Mouse (Mus musculus) heart, postnatal 4 days (tissue): ENCODE measurements around the gene Zfp710. TPM values are rescaled to one million over a fixed set of nuclear protein-coding genes. Genes with fewer than 3 reads are reported as not detected.
"Not testable (repeated sequence)": the region's sequence is repeated elsewhere in the genome, so short reads cannot be mapped to it uniquely, and the experiment has no call there.

Experiments used
- DNase-seq: peaks from one replicate; pipeline ENCODE4 v3.0.0; 2021
- total RNA-seq, 2 experiments: library from RNA; stranded (reverse); gene quantifications; 2 replicates each; pipeline ENCODE4 v1.2.3; 2021

Zfp710 gene
- total RNA-seq, result 10 to 100 TPM; 20.3 to 20.7 TPM

DNA sequence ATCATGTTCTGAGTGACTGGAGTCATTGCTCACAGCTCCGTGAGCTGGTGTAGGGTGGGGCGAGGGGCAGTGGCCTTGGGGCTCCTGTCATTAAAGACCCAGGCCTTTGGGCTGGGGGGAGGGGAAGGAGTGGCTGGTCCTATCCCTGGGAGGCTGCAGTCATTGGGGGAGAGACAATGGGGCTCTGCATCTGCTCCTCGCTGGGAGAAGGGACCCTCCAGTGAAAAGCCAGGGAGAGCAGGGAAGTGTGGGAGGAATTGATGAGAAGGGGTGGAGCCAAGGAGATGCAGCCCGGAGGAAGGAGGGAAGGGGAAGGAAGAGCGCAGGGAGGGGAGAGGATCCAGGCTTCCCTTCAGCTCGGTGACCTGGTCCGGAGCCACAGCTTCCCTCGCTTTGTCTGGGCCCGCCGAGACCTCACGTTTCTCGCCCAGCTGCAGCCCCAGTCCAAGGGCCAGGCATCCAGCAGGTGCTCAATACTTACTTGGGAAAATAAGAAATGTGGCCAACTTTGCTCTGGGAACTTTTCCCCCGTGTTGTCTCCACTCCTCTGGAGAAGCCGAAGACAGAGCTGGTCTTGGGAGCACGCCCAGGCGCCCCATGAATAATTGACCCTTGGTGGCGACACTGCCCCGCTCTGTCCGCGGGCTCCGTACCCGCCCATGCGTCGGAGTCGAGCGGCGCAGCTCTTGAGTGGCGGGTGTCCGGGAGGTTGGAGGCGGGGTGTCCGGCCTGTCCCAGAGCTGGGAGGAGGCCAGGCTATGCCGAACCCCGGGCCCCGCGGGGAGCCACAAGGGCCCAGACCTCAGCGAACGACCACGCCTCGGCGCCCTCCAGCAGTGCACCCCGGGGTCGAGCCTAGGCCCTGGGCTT is at the start of gene Zfp710:
Gene Zfp710, plus strand, starts transcription at position 294 of the 870 bp plus-strand sequence.
- DNase-seq, result peak; percentile 90

DNA sequence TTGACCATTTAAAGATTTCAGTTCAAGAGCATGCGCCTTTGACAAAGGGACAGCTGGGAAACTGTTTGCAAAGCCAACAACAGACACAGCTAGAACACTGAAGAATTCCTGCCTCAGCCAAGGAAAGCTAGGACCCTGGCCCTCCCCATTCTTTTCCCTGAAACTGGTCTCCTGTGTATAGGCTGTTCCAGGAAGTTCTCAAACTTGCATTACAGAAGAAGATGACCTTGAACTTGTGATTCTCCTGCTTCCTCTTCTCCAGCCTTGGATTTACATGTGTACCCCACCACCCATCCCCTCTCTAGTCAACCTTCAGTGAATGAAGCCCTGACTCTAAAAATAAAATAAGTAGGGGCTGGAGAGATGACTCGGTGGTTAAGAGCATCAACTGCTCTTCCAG is 49.3 kb upstream of the Zfp710 start:
- no peak for DNase-seq

DNA sequence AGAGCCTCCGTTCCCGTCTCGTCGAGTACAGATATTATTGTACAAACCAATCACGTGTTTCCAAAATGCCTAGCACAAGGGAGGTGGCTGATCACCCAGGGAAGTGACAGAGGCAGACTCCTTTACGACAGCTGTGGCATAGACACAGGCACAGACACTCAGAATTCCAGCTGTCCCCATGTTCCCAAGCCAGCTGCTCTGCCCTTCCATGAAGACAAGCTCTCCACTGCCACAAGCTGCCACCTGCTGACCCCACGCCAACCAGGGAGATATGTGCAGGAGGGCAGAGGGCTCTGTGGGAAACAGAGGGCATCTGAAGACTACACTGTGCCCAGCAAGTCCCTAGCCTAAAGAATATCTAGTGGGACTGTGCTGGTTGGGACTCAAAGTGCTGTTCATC is 37.9 kb upstream of the Zfp710 start:
- no peak for DNase-seq

DNA sequence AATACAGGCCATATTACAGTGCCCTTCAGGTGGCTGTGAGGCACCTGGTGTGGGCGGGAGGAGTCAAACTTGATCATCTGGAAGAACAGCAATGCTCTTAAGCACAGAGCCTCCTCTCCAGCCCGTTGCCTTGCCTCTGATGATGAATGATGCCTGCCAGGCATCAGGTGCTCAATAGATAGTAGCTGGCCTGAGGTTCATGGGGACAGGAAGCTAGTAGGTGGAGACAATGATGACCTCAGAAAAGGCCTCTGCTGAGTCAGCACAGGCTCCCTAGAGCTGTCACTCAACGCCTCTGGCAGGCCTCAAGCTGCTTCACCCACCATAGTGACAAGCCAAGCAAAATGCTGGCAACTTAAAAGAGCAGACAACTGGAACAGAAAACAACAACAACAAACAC is 36.9 kb upstream of the Zfp710 start:
- DNase-seq, result no peak

DNA sequence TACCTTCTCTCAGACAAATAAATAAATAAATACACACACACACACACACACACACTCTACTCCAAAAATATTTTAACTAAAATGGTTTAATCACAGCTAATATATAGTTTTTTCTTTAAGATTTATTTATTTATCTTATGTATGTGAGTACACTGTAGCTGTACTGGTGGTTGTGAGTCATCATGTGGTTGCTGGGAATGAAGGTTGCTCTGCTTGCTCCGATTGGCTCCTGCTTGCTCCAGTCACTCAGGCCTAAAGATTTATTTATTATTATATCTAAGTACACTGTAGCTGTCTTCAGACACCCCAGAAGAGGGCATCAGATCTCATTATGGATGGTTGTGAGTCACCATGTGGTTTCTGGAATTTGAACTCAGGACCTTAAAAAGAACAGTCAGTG is 36.1 kb upstream of the Zfp710 start:
- DNase-seq, result not testable (repeated sequence)

DNA sequence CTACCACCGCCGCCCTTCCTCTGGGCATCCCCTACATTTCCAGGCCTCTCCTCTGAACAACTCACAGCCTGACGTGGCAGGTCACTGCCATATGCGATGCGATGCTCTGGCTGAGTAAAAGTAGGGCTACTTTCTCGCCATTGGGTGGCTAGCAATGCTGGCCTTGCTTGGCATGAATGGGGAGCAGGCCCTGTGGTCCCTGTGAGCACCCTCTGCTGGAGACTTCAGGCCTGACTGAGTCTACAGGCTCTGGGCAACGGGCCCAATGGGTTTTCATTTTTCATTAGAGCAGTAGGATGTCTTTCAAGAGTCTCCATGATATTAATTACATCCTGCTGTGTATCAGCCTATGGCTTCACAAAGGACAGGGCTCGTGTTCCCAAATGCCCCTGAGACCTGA is 30.1 kb upstream of the Zfp710 start:
- peak; percentile 68 for DNase-seq

DNA sequence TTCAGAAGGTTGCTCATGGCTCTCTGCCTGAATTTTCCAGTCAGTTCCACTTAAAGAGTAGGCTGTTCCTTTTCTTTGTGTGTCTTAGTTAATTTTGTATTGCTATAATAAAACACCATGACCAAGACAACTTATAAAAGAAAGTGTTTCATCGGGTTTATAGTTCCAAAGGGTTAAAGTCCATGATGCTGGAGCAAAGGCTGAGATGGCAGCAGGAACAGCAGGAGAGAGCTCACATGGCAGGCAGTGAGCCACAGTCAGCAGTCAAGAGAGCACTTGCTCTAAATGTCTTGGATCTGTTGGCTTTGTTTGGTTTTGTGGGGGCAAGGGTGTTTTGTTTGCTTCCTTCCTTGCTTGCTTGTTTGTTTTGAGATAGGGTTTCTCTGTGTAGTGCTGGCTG is 26.9 kb upstream of the Zfp710 start:
- DNase-seq, result no peak

DNA sequence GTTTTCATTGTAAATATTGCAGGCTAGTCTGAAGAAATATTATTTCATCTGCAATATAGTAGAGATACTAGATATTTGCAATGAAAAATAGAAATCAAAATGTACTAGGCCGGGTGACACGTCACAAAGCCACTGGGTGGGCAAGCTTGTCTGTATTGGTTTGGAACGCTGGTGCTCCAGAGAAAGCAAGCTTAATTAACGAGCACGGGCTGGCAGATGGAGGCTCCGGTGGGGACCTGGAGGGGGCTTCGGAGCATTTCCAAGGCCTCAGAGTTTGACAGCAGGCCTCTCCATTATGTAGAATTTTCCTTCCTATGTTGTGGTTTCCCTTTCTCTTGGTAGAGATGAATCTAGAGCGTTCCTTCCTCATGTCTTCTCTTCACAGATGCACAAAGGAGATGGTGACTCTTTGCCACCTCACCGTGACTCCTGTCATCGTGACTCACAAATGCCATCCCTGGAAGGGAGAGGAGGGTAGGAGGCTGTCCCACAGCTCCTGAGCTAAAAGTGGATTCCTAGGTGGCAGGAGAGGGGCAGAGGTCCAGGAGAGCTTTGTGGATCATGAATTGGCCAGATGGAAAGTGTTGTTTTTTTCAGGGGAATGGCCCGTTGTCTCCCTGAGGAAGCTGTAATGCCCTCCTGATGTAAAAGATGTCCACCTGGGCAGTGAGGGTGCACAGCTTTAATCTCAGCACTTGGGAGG is 22.1 kb upstream of the Zfp710 start:
- no peak for DNase-seq

DNA sequence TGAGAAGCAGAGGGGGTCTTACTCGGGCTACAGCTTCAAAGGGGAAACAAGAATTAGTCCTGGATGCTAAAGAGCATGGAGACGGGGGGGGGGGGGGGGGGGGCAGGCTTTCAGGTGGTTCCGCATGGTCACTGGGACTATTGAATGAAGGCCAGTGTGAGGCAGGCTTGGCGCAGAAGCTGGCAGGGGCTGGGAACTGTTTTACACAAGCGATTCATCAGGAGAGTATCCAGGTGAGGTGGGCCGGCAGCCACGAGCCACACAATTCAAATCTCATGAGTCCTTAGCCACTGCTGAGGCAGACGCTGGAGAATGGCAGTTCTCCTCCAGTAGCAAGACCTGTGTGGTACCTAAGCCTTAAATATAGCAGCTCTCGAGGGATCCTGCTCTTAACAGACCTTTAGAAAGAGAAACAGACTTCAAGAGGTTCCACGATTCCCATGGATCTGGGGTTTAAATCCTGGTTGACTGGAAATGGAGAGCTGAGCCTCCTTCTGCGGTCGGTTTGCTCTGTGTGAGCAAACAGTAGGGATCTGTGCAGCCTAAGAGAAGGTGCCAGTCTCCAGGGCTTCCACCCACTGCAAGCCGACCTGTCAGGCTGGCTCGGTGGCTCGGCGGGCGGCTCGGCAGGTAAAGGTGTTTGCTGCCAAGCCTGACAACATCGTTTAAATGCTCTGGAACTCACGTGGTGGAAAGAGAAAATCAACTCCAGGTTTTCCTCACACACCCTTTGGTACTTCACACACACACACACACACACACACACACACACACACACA is 19.6 kb upstream of the Zfp710 start:
- DNase-seq, result peak; percentile 20

DNA sequence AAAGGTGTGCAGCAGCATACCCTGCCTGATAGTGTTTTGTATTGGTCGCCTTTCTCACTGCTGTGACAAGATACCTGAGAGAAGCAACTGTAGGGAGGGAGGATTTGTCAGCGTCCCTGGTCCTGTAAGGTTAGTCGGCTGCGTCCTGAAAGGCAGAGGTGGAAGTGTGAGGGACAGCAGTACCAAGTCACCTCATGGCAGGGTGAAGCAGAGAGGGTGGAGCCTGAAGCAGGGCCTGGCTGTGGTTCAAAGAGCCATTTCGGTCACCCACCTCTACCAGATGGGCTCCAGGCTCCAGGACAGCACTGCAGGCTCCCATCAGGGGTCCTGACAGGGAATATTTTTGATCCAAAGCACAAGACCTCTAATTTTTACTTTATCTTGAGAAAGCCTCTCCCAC is 13.9 kb upstream of the Zfp710 start:
- peak; percentile 12 for DNase-seq

DNA sequence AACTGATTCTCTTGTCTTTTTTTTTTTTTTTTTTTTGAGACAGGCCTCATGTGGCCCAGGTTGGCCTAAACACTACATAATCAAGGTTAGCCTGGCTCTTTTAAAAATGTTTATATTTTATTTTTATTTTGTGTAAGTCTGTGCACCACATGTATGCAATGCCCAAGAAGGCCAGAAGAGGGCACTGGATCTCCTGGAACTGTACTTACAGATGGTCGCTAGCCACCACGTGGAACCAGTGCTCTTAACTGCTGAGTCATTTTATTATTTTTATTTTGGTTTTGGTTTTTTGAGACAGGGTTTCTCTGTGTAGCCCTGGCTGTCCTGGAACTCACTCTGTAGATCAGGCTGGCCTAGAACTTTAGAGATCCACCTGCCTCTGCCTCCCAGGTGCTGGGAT is 13.1 kb upstream of the Zfp710 start:
- peak; percentile 70 for DNase-seq

DNA sequence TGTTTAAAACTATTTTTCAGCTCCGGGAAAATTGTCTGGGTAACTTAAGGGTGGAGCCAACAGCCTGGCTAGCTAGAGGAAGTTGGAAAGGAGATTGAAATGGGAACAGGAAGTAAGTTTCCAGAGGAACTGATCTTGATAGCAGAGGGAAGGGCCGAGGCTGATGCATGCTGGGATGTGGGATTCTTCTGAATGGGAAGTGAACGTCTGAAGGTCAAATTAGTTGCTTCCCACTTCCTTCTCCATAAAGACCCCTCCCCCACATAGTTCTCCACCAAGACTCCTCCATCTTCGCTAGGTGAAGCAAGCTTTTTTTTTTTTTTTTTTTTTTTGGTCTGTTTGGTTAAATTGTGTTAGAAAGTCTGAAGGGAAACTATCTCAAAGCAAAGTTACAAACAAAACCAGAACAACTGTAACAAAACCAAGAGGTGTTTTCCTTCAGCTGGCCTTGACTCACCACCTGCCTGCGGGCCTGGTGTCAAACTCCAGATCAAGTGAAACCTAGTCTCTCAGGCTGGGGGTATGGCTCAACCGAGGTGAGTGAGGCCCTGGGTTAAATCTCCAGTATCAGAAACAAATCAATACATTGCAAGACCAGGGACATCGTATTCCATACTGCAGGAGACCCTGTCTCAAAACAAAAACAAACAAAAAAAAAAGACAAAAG is 10.6 kb upstream of the Zfp710 start:
- DNase-seq, result peak; percentile 43

DNA sequence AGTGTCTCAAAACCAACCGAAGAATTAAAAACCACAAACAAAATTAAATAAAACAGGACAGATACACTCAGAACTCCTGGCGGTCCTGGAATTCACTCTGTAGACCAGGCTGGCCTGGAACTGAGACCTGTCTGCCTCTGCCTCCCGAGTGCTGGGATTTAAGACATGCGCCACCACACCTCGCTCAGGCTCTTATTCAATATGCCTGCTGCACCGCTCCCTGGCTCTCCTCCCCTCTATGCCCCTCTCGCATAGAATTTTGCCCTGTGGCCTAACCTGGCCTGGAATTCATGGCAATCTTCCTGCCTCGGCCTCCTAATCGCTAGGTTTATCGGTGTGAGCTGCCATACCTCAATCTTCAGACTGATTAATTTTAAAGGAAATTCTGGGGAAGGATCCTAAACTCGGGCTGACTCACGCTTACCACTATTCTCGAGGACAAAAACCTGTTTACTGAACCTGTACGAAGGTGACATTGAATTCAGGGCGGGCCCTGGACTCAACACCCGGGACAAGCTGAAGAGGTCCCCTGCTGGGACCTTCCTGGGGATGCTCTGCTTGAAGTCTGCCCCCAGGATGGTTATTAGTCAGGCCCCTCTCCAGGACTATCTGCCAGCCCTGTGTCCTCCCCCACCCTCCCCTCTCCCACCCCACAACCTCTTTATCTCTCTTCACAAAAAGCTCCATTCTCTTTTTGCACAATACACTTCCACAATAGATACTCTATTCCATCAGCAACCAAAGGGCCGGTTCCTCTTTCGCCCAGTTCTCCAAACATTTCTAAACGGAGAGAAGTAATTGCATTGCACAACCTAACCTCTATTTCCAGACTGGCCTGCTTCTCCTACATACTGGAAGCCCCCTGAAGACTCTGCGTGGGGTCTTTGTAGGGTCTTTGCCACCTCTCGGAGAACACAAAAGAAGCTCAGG is 9.5 kb upstream of the Zfp710 start:
- no peak for DNase-seq

DNA sequence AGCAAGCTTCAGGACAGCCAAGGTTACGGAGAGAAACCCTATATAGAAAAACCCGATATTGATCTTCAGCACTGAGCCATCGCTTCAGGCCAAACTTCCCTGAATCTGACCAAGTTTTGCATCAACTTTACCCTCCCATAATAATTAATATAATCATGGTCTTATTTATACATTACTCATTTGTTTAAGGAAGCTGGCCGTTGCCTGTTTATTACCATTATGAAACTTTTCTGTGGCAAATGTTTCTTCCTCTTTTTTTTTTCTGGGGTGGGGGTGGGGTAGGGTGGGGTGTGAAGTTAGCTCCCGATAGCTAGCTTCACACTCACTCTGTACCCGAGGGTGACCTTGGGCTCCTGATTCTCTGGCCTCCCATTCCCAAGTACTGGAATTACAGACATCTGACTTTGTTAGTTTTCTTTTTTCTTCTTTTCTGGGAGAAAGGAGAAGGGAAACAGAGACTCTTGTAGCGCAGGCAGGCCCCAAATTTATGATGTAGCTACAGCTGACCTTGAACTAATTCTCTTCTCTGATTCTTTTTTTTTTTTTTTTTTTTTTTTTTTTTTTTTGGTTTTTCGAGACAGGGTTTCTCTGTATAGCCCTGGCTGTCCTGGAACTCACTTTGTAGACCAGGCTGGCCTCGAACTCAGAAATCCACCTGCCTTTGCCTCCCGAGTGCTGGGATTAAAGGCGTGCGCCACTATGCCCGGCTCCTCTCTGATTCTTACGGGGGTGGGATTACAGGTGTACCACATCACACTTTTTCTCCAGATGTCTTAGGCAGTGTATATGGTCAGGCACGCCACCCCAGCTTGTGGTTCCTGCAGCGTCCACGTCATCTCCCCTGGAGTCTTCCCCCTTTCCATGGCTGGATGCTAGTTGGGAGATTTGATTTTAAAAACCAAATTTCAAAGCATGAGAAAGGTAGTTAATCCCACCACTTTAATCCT is 5.8 kb upstream of the Zfp710 start:
- no peak for DNase-seq

DNA sequence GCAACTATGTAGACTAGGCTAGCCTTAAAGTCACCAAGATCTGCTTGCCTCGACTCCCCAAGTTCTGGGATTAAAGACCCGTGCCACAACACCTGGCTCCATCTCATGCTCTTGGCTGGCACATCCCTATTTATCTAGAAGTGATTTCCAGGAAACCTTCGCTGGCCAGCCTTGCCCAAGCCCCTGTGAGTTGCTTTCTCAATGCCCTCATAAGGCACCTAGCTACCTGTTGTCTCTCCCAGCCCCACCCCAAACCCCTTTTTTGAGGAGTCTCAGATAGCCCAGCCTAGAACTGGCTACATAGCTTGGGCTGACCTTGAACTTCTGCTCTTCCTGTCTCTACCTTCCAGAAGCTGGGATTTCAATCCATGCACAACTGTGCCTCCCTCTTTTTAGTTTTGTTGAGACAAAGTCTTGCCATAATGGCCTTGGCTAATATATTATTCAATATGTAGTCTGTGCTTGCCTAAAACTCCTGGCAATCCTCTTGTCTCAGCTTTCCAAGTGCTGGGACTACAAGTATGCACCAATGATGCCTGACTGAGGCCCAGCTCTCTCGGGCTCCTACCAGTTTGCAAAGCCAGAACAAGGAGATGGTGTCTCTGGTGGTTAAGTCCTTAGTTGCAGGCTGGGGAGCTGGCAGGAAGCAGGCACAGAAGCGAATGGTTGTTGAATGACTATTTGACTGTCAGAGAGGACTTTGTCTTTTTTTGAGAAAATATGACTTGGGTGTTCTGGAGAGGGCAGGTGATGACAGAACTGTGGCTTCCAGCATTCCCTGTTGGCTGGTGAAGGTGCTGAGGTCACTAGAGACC is 786 bp upstream of the Zfp710 start:
- peak; percentile 46 for DNase-seq

DNA sequence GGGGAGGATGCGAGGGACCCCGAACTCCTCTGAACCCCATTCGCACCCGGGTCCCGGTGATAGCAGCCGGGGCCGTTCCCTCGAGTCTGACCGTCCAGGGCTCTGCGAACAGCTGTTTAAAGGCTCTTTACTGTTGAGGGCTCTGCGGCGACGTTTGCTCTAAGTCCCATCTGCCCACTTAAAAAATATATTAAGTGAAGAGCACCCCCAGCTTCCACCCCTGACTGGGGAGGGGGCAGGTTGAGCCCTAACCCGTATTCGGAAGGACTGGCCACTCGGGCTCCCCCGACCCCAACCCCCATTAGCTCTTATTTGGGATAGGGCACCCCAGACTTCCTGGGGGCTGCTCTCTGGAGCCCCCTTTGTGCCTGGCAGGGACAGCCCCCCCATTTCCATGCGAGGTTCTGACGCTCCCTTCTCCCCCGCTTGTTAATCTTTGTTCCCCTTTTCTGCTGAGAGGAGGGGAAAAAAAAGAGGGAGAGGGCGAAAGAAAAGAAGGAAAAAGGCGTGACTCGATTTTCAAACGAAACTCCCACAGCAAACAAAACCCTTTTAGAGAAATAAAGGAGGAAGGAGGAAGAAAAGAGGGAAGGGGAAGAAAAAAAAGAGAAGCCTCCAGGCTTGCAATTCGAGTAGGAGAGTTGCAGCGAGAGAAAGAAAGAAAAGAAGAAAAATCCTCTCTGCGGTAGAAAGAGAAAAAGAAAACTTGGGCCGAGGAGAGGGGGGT is 940 bp downstream of the Zfp710 start:
- DNase-seq, result no peak

DNA sequence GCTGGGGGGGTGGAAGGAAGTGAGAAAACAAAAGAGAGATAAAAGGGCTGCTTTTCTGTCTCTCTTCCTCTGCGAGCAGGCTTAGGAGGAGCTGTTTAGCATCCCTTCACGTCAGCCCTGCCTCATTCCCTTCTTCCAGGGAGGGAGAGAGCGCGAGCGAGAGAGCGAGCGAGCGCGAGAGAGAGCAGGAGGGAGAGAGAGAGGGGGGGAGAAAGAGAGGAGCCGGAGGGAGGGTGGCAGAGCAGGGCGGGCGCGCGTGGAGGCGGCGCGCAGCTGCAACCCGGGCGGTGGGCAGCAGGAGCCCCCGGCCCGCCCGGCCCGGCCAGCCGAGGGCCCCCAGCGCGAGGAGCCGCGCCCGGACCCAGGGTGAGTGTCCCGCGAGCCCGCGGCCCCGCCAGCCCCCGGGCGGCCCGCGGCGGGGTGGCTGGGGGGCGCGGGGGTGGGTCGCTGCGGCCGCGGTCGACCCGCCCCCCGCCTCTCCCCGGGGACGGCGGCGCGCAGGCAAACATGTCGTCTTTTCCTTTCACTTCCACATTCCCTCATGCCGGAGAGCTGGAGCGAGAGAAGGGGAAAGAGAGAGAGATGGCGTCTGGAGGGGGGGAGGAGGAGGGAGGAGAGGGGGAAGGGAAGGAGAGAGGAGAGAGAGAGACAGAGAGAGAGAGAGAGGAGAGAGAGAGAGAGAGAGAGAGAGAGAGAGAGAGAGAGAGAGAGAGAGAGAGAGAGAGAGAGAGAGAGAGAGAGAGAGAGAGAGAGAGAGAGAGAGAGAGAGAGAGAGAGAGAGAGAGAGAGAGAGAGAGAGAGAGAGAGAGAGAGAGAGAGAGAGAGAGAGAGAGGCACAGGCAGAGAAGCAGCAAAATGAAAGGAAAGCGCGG is 1.7 kb downstream of the Zfp710 start:
- peak; percentile 65 for DNase-seq
